Mouse (Mus musculus): Measurements from ENCODE around the gene Brca1. TPM values are rescaled to one million over a fixed set of nuclear protein-coding genes. Genes with fewer than 3 reads are reported as not detected.
"Not testable (repeated sequence)": the region's sequence is repeated elsewhere in the genome, so short reads cannot be mapped to it uniquely, and the experiment has no call there.

The Brca1 gene
- polyA plus RNA-seq, 1 experiment: 0.67 TPM

- TF ChIP-seq CTCF (IDR thresholded peaks at IDR 0.05; ENCODE audit: borderline replicate concordance, insufficient read depth, low read depth, low read length): no peak
- no peak for TF ChIP-seq POLR2A (IDR thresholded peaks at IDR 0.05; ENCODE audit: borderline replicate concordance, insufficient read depth, low read length)
- DNase-seq: no peak
- WGBS: 91% methylated on average over 10 of the region's 10 CpGs
- Histone ChIP-seq H3K27ac (ENCODE audit: insufficient read depth, low read length) (no peak overlapping the region), H3K27me3 (ENCODE audit: control insufficient read depth, insufficient read depth, low read length) (no peaks in the 10 kb centered on the region), H3K4me1 (ENCODE audit: control insufficient read depth, insufficient read depth, low read length) (no peaks in the 10 kb centered on the region), H3K4me3 (replicated peaks; ENCODE audit: insufficient read depth, low read depth, low read length) (no peak overlapping the region)
Observed at GRCm38 (mm10) chr11:101451536-101451935, 100.2 kb downstream of the Brca1 start.

GRCm38 (mm10) chr11:101450394-101450793 lies 101.4 kb downstream of the Brca1 start:
- H3K4me3 ChIP-seq (replicated peaks; ENCODE audit: insufficient read depth, low read depth, low read length): no peak overlapping the region
- TF ChIP-seq CTCF (IDR thresholded peaks at IDR 0.05; ENCODE audit: borderline replicate concordance, insufficient read depth, low read depth, low read length): no peak
- no peaks in the 10 kb centered on the region for H3K4me1 ChIP-seq (ENCODE audit: control insufficient read depth, insufficient read depth, low read length)
- no peak for DNase-seq
- H3K27me3 ChIP-seq (ENCODE audit: control insufficient read depth, insufficient read depth, low read length): no peaks in the 10 kb centered on the region
- no peak overlapping the region for H3K27ac ChIP-seq (ENCODE audit: insufficient read depth, low read length)
- WGBS: 75% methylated on average over 3 of the region's 3 CpGs

- not testable (repeated sequence) for H3K27ac ChIP-seq (ENCODE audit: insufficient read depth, low read length); H3K27me3 ChIP-seq (ENCODE audit: control insufficient read depth, insufficient read depth, low read length); DNase-seq; H3K4me1 ChIP-seq (ENCODE audit: control insufficient read depth, insufficient read depth, low read length); H3K4me3 ChIP-seq (replicated peaks; ENCODE audit: insufficient read depth, low read depth, low read length)
- 85% methylated on average over 4 of the region's 4 CpGs for WGBS
Observed at GRCm38 (mm10) chr11:101449596-101449995, 102.2 kb downstream of the Brca1 start.

GRCm38 (mm10) chr11:101448899-101449298 lies 102.9 kb downstream of the Brca1 start:
- Histone ChIP-seq H3K27me3 (ENCODE audit: control insufficient read depth, insufficient read depth, low read length) (no peaks in the 10 kb centered on the region), H3K4me1 (ENCODE audit: control insufficient read depth, insufficient read depth, low read length) (no peaks in the 10 kb centered on the region), H3K4me3 (replicated peaks; ENCODE audit: insufficient read depth, low read depth, low read length) (no peak overlapping the region), H3K27ac (ENCODE audit: insufficient read depth, low read length) (no peak overlapping the region)
- no peak for TF ChIP-seq POLR2A (IDR thresholded peaks at IDR 0.05; ENCODE audit: borderline replicate concordance, insufficient read depth, low read length)
- no peak for TF ChIP-seq CTCF (IDR thresholded peaks at IDR 0.05; ENCODE audit: borderline replicate concordance, insufficient read depth, low read depth, low read length)
- DNase-seq: no peak
- 77% methylated on average over 4 of the region's 4 CpGs for WGBS

- Histone ChIP-seq H3K4me3 (replicated peaks; ENCODE audit: insufficient read depth, low read depth, low read length) (no peak within 1 kb of the TSS), H3K27ac (ENCODE audit: insufficient read depth, low read length) (no peak within 1 kb of the TSS), H3K4me1 (ENCODE audit: control insufficient read depth, insufficient read depth, low read length) (no peaks in the 10 kb centered on the region), H3K27me3 (ENCODE audit: control insufficient read depth, insufficient read depth, low read length) (no peaks in the 10 kb centered on the region)
- DNase-seq: no peak
- WGBS: 31% methylated on average over 10 of the region's 10 CpGs
- TF ChIP-seq CTCF (IDR thresholded peaks at IDR 0.05; ENCODE audit: borderline replicate concordance, insufficient read depth, low read depth, low read length) (no peak), POLR2A (IDR thresholded peaks at IDR 0.05; ENCODE audit: borderline replicate concordance, insufficient read depth, low read length) (no peak)
Observed at GRCm38 (mm10) chr11:101448274-101448746, 103.4 kb downstream of the Brca1 start, which contains the start of gene Ifi35. TSS of gene Ifi35 (plus strand) at chr11:101448407.

GRCm38 (mm10) chr11:101447786-101448185 lies 104.0 kb downstream of the Brca1 start:
- no peak overlapping the region for H3K27ac ChIP-seq (ENCODE audit: insufficient read depth, low read length)
- WGBS: 84% methylated on average over 5 of the region's 5 CpGs
- no peaks in the 10 kb centered on the region for H3K27me3 ChIP-seq (ENCODE audit: control insufficient read depth, insufficient read depth, low read length)
- no peak overlapping the region for H3K4me3 ChIP-seq (replicated peaks; ENCODE audit: insufficient read depth, low read depth, low read length)
- no peak for DNase-seq
- H3K4me1 ChIP-seq (ENCODE audit: control insufficient read depth, insufficient read depth, low read length): no peaks in the 10 kb centered on the region
- TF ChIP-seq CTCF (IDR thresholded peaks at IDR 0.05; ENCODE audit: borderline replicate concordance, insufficient read depth, low read depth, low read length): no peak
- no peak for TF ChIP-seq POLR2A (IDR thresholded peaks at IDR 0.05; ENCODE audit: borderline replicate concordance, insufficient read depth, low read length)

- not testable (repeated sequence) for H3K27ac ChIP-seq (ENCODE audit: insufficient read depth, low read length); H3K4me3 ChIP-seq (replicated peaks; ENCODE audit: insufficient read depth, low read depth, low read length); H3K27me3 ChIP-seq (ENCODE audit: control insufficient read depth, insufficient read depth, low read length); DNase-seq; H3K4me1 ChIP-seq (ENCODE audit: control insufficient read depth, insufficient read depth, low read length)
- 90% methylated on average over 8 of the region's 8 CpGs for WGBS
Observed at GRCm38 (mm10) chr11:101446860-101447259, 104.9 kb downstream of the Brca1 start.

GRCm38 (mm10) chr11:101446319-101446718 lies 105.4 kb downstream of the Brca1 start:
- 76% methylated on average over 1 of the region's 1 CpGs for WGBS
- Histone ChIP-seq H3K27ac (ENCODE audit: insufficient read depth, low read length) (no peak overlapping the region), H3K4me1 (ENCODE audit: control insufficient read depth, insufficient read depth, low read length) (no peaks in the 10 kb centered on the region), H3K4me3 (replicated peaks; ENCODE audit: insufficient read depth, low read depth, low read length) (no peak overlapping the region), H3K27me3 (ENCODE audit: control insufficient read depth, insufficient read depth, low read length) (no peaks in the 10 kb centered on the region)
- TF ChIP-seq CTCF (IDR thresholded peaks at IDR 0.05; ENCODE audit: borderline replicate concordance, insufficient read depth, low read depth, low read length): no peak
- no peak for TF ChIP-seq POLR2A (IDR thresholded peaks at IDR 0.05; ENCODE audit: borderline replicate concordance, insufficient read depth, low read length)
- no peak for DNase-seq

GRCm38 (mm10) chr11:101442760-101443159 lies 109.0 kb downstream of the Brca1 start:
- no peak overlapping the region for H3K27ac ChIP-seq (ENCODE audit: insufficient read depth, low read length)
- TF ChIP-seq POLR2A (IDR thresholded peaks at IDR 0.05; ENCODE audit: borderline replicate concordance, insufficient read depth, low read length) (no peak), CTCF (IDR thresholded peaks at IDR 0.05; ENCODE audit: borderline replicate concordance, insufficient read depth, low read depth, low read length) (no peak)
- no peak for DNase-seq
- H3K4me3 ChIP-seq (replicated peaks; ENCODE audit: insufficient read depth, low read depth, low read length): peak overlapping the region; percentile 61
- WGBS: 1% methylated on average over 14 of the region's 14 CpGs
- no peaks in the 10 kb centered on the region for H3K27me3 ChIP-seq (ENCODE audit: control insufficient read depth, insufficient read depth, low read length)
- H3K4me1 ChIP-seq (ENCODE audit: control insufficient read depth, insufficient read depth, low read length): no peaks in the 10 kb centered on the region

Measured in cerebellum, adult 2 months (tissue).